Mouse (Mus musculus) cortical plate, adult 2 months (tissue): Measurements from ENCODE around the gene Prr5l.

Experiments used
- CTCF ChIP-seq: fragments of 200-500 bp; IDR thresholded peaks from 2 replicates; pipeline ENCODE4 v1.5.1; 2011; ENCODE audit warnings: mild to moderate bottlenecking, control low read depth, low read length; ENCODE audit not compliant: insufficient read depth; ENCODE audit errors: extremely low read depth
- POLR2A ChIP-seq: fragments of 200-500 bp; IDR thresholded peaks from 2 replicates; pipeline ENCODE4 v1.6.1; 2011; ENCODE audit warnings: mild to moderate bottlenecking, low read length, control low read depth; ENCODE audit not compliant: insufficient read depth; ENCODE audit errors: extremely low read depth

- TF ChIP-seq POLR2A: no peak
- no peak for TF ChIP-seq CTCF
These were observed 119.3 kb downstream of the Prr5l start for GRCm38 (mm10) chr2:101763503-101763902.
